Mouse (Mus musculus): Measurements from ENCODE around the gene Atp5j.

DNA sequence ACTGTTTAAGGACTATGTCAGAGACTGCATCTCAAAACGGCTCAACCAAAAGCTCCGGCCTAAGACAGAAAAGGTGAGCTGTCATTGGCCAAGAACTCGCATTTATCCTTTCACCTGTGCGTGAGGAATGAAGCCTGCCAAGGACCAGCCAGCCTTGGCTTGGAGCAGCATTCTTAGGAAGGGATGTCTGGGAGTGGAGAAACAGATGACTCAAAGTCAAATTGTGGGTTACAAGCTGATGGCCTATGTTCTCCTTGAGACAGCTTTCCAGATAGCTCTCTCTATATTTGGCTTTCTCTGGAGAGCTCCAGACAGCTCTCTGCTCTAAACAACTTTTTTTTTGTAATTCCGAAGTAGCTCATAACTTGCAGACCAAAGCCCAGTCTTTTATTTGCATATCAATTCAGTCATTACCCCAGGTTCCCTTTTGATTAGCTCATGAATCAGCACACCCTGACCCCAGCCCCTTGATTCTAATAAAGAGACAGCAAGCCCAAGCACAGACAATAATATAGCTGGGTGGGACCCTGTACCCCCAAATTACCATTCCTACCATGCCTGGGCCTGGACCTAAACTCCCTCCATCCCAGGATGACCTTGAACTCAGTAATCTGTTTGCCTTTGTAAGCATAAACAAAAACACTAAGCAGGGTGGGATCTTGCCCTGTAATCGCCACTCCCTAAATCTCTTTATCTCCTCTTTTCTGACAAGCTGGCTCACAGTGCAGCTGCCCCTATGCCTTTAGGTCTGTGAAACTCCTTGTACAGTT is 56.4 kb downstream of the Atp5j start:
- no peak for TF ChIP-seq ZNF384 (IDR thresholded peaks at IDR 0.05; ENCODE audit: low read depth, low read length)
- 0 out of 2 replicates have a peak, but pooled peaks have one; percentile 36 for TF ChIP-seq CHD2 (IDR thresholded peaks at IDR 0.05; ENCODE audit: low read depth, low read length)
- no peak for TF ChIP-seq MAFK (IDR thresholded peaks at IDR 0.05; ENCODE audit: insufficient read depth, low read depth, low read length)
- TF ChIP-seq HCFC1 (IDR thresholded peaks at IDR 0.05; ENCODE audit: borderline replicate concordance, insufficient read depth, low read length) = no peak
